Comparison of ENCODE assay signal across 8 mouse cellular contexts in genomic region chr4:134683008-134683407, GRCm38 (mm10). TPM values are rescaled to one million over a fixed set of nuclear protein-coding genes. Genes with fewer than 3 reads are reported as not detected.
DNase-seq lines count a peak whose midpoint lies in the region; ATAC-seq lines count a peak whose summit lies in the region.

No protein-coding gene starts in this region.

- intact Hi-C loops in left cerebral cortex, postnatal 4 days (cut with DNase I), result no loop called here

- peak overlapping the region; percentile 6; the same call in 1 of the 2 replicates for H3K27ac ChIP-seq in forebrain, embryonic 16.5 days (ENCODE audit: low read length)
- no peak overlapping the region for H3K27ac ChIP-seq in forebrain, embryonic 14.5 days (ENCODE audit: low read depth, low read length)
- peak overlapping the region; percentile 75 for H3K27ac ChIP-seq in neural tube, embryonic 15.5 days (replicated peaks)

- ATAC-seq in forebrain, embryonic 16.5 days, result no peak
- ATAC-seq in forebrain, embryonic 14.5 days, result no peak
- ATAC-seq in neural tube, embryonic 15.5 days (ENCODE audit: low FRiP score), result no peak

- H3K36me3 ChIP-seq in forebrain, embryonic 16.5 days (ENCODE audit: control insufficient read depth, insufficient read depth), result no peaks in the 10 kb centered on the region
- no peaks in the 10 kb centered on the region for H3K36me3 ChIP-seq in forebrain, embryonic 14.5 days (ENCODE audit: control insufficient read depth, insufficient read depth, low read length)
- no peaks in the 10 kb centered on the region for H3K36me3 ChIP-seq in neural tube, embryonic 15.5 days

- H3K4me1 ChIP-seq in forebrain, embryonic 16.5 days (replicated peaks; ENCODE audit: control insufficient read depth, insufficient read depth, low read length), result peaks cover 12% of the 10 kb centered on the region
- peaks cover 4% of the 10 kb centered on the region for H3K4me1 ChIP-seq in forebrain, embryonic 14.5 days (ENCODE audit: control insufficient read depth, insufficient read depth, low read length)
- H3K4me1 ChIP-seq in neural tube, embryonic 15.5 days, result peaks cover 44% of the 10 kb centered on the region

- no peak overlapping the region for H3K4me3 ChIP-seq in forebrain, embryonic 16.5 days (replicated peaks; ENCODE audit: low read length)
- no peak overlapping the region for H3K4me3 ChIP-seq in forebrain, embryonic 14.5 days (ENCODE audit: low read depth, low read length)
- no peak overlapping the region for H3K4me3 ChIP-seq in neural tube, embryonic 15.5 days (replicated peaks)

- 55% methylated on average over 13 of the region's 13 CpGs for WGBS in forebrain, embryonic 16.5 days
- WGBS in forebrain, embryonic 14.5 days, result 74% methylated on average over 13 of the region's 13 CpGs
- WGBS in neural tube, embryonic 15.5 days, result 40% methylated on average over 13 of the region's 13 CpGs

- no peak for DNase-seq in forebrain, embryonic 14.5 days (ENCODE audit: low spot score)
- peak; percentile 51 to 61 for DNase-seq in right cerebral cortex, adult 2 months (ENCODE audit: low spot score in 2 of 2)
- DNase-seq in right cerebral cortex, postnatal 10 days (ENCODE audit: low spot score in 2 of 2), result no peak
- DNase-seq in left cerebral cortex, postnatal 4 days, result peak; percentile 71
- no peak for DNase-seq in spleen, postnatal 4 days (ENCODE audit: low spot score in 2 of 2)
- no peak for DNase-seq in embryo, embryonic 10.5 days (ENCODE audit: low spot score)

- no peak overlapping the region for H3K9ac ChIP-seq in forebrain, embryonic 16.5 days (replicated peaks; ENCODE audit: low read depth, low read length)
- H3K9ac ChIP-seq in forebrain, embryonic 14.5 days (ENCODE audit: low read length), result no peak overlapping the region
- H3K9ac ChIP-seq in neural tube, embryonic 15.5 days (replicated peaks), result no peak overlapping the region

- no peaks in the 10 kb centered on the region for H3K9me3 ChIP-seq in forebrain, embryonic 16.5 days (ENCODE audit: control insufficient read depth, low read length)
- H3K9me3 ChIP-seq in forebrain, embryonic 14.5 days (replicated peaks; ENCODE audit: control insufficient read depth, low read length), result 0 out of 2 replicates have a peak, but pooled peaks cover 3% of the 10 kb centered on the region
- no peaks in the 10 kb centered on the region for H3K9me3 ChIP-seq in neural tube, embryonic 15.5 days (replicated peaks)

- H3K27me3 ChIP-seq in forebrain, embryonic 16.5 days (replicated peaks; ENCODE audit: control insufficient read depth, insufficient read depth, low read length), result no peaks in the 10 kb centered on the region
- H3K27me3 ChIP-seq in forebrain, embryonic 14.5 days (replicated peaks; ENCODE audit: control insufficient read depth, insufficient read depth, low read length), result no peaks in the 10 kb centered on the region
- H3K27me3 ChIP-seq in neural tube, embryonic 15.5 days (replicated peaks), result no peaks in the 10 kb centered on the region

- H3K4me2 ChIP-seq in forebrain, embryonic 16.5 days (ENCODE audit: low read length), result no peak overlapping the region
- H3K4me2 ChIP-seq in forebrain, embryonic 14.5 days (ENCODE audit: low read length), result no peak overlapping the region
- H3K4me2 ChIP-seq in neural tube, embryonic 15.5 days, result peak overlapping the region; percentile 20; the same call in 1 of the 2 replicates

RNA-seq across cellular contexts. Expression of gene Man1c1, which starts 21.1 kb away (rescaled TPM):
- 2.3 and 2.9 TPM in 2 replicates for polyA plus RNA-seq in forebrain, embryonic 16.5 days (2015; fragmentation: Nextera tagmentation; extraction: Ambion mirVana)
- 1.5 and 1.9 TPM in 2 replicates for polyA plus RNA-seq in forebrain, embryonic 14.5 days (2014; fragmentation: Nextera tagmentation; extraction: Ambion mirVana)
- 10 to 100 TPM; 12.2 to 13.7 TPM for total RNA-seq in left cerebral cortex, postnatal 4 days (2021)
- polyA plus RNA-seq in neural tube, embryonic 15.5 days (2015; fragmentation: Nextera tagmentation; extraction: Ambion mirVana), result 4.7 and 4.9 TPM in 2 replicates

Comparison
In these comparisons a context has a peak if more than half of its experiments do, and no peak if none do; other contexts are left out.
1. DNase-seq: peak in right cerebral cortex, adult 2 months (2 of 2) and left cerebral cortex, postnatal 4 days (single experiment); none in forebrain, embryonic 14.5 days (single experiment), right cerebral cortex, postnatal 10 days (0 of 2), spleen, postnatal 4 days (0 of 2) and embryo, embryonic 10.5 days (single experiment).